Mouse (Mus musculus) heart, postnatal 0 days (tissue): Measurements from ENCODE around the gene Dusp16.
A peak's percentile ranks its signal among the peaks of the same experiment; 100 is the strongest.

Source experiments
- CTCF ChIP-seq: IDR thresholded peaks from 2 replicates; pipeline ENCODE4 v1.5.1; 2016; ENCODE audit warnings: antibody characterized with exemption, control low read depth, low read depth
- EP300 ChIP-seq: IDR thresholded peaks from 2 replicates; pipeline ENCODE4 v1.6.1; 2016; ENCODE audit warnings: antibody characterized with exemption, low read depth

DNA sequence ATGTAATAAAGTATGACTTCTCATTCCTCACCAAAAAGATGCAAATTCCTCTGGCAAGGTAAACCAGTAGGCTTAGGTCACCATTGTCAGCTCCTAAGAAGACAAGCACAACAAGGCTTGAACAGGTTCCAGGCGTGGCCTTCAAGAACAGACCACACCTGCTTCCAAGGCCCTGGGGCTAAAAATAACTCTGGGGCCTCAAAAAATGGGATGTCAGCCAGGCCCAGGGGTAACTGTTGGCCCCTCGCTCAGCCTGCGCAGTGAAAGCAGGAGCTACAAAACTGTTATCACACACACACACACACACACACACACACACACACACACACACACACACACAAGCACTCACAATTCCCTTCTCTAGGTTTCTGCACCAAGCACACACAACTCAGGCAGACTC is 18.5 kb downstream of the Dusp16 start:
- TF ChIP-seq EP300 (peak; percentile 61; the same call in 1 of the 2 replicates), CTCF (no peak)
